Mouse (Mus musculus) kidney, adult 11 months (tissue): Measurements from ENCODE around the gene 4930449I24Rik.
"Not testable (repeated sequence)": the region's sequence is repeated elsewhere in the genome, so short reads cannot be mapped to it uniquely, and the experiment has no call there.

Source experiments
- DNase-seq: peaks from one replicate; pipeline ENCODE4 v3.0.0; 2022

Gene 4930449I24Rik

DNA sequence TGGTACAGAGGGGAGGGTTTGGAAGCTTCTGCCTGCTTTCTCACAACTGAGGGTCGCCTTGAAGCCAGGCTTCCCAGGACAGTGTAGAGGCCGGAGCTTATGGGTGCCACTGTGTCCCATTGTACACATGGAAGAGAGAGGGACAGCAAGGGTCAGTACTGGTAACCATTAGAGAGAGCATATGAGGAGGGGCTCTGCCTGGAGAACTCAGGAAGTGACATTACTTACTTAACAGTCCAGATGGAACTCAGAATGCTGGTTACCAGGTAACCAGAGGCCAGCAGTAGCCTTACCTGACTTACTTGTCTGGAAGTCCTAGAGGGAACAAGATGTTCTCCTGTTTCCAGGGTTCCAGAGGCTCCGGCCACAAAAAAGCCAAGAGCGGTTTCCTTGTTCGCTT, at the start of gene 4930449I24Rik:
Gene 4930449I24Rik (plus strand): TSS at position 301 of the 400 bp plus-strand sequence.
- not testable (repeated sequence) for DNase-seq

GRCm38 (mm10) chr5:146453556-146453955, 48.6 kb upstream of the 4930449I24Rik start:
- no peak for DNase-seq

DNA sequence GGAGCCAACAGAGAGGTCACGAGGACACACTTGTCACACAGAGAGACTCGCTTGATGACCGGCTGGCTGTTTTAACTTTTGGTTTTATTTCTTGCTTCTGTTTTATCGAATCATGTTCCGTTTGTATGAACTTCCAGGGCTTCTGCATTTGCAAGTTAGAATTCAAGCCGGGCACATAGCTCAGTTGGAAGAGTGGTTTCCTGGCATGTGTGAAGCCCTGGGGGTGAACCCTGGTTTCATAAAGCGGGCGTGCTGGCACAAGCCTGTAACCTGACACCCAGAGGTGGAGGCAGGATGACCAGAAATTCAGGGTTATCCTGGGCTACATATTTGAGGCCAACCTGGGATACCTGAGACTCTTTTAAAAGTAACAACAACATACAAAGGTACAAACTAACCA, 40.6 kb upstream of the 4930449I24Rik start:
- peak; percentile 76 for DNase-seq

GRCm38 (mm10) chr5:146466663-146467062, 35.5 kb upstream of the 4930449I24Rik start:
- no peak for DNase-seq

DNA sequence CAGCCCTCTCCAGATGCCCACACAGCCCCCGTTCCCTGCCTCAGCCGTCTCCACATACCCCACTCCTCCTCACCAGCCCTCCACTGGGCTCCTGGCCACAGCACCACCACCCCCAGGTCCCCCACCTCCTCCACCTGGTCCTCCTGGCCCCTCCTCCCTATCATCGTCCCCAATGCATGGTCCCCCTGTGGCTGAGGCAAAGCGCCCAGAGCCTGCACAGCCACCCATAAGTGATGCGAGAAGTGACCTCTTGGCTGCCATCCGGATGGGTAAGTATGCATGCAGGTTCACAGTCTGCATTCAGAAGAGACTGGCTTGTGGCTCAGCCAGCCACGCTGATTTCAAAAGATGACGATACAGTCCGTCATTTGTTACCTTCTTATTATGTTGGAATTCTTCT, 33.9 kb upstream of the 4930449I24Rik start:
- no peak for DNase-seq

GRCm38 (mm10) chr5:146470821-146471220, 31.4 kb upstream of the 4930449I24Rik start:
- DNase-seq: no peak

DNA sequence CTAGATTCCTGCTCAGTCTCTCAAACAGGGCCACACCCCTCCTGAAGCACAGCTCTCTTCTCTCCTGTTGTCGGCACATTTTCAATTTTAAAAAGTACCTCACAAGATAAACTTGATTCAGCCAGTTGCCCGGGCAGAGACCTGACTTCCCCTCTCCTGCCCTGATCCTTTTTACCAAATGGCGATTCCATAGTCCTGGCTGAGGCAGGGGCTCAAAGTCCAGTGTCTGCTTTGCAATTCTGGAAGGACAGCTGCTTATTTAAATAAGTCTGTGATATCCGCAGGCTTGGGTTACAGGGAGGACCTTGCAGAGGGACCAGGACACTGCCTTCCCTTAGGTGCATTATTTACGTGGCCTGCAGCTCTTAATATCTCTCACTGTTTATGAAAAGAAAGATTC, 30.9 kb upstream of the 4930449I24Rik start:
- DNase-seq: peak; percentile 43

DNA sequence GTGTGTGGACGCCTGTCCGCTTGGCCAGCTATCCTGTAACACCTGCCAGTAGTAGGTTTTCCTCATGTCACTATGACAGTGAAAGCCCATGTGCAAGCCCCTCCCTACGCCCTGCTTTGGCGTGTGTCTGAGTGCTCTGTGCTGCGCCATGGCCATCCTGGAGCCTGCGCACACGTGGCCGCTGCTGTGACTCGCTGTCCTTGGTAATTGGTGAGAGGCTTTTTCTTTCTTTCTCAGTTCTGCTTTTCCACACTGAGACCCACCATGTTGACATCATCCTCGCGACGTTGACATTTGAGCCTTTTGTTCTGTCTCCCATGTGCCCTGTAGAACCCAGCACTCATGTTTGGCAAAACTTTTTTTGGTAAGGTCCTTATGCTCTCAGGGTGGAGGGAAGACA, 30.4 kb upstream of the 4930449I24Rik start:
- DNase-seq: no peak

DNA sequence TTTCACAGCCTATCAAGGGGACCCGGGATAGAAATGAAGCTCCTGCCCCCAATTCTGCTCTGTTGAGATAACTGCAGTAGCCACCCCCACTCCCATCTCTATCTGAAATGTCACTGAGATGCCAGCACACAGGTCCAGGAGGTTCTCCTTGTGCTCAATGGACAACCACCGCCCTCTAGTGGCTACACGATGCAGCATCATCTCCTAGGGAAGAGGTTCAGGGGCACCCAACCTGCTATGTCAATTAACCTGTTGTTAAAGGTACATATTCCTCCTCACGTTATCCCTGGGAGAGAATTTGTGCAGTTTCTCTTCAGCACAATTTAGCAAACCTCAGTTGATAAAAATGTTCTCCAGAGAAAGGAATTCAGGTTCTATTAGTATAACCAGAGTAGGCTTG, 22.6 kb upstream of the 4930449I24Rik start:
- not testable (repeated sequence) for DNase-seq

DNA sequence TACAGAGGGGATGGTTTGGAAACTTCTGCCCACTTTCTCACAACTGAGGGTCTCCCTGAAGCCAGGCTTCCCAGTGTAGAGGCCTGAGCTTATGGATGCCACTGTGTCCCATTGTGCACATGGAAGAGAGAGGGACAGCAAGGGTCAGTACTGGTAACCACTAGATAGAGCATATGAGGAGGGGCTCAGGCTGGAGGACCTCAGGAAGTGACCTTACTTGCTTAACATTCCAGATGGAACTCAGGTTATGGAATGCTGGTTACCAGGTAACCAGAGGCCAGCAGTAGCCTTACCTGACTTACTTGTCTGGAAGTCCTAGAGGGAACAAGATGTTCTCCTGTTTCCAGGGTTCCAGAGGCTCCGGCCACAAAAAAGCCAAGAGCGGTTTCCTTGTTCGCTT, 20.5 kb upstream of the 4930449I24Rik start, which contains the start of gene Gm6408:
Gene Gm6408 (plus strand): TSS at position 301 of the 400 bp plus-strand sequence.
- DNase-seq: not testable (repeated sequence)

- not testable (repeated sequence) for DNase-seq
These were observed 13.2 kb upstream of the 4930449I24Rik start for GRCm38 (mm10) chr5:146488959-146489358.

DNA sequence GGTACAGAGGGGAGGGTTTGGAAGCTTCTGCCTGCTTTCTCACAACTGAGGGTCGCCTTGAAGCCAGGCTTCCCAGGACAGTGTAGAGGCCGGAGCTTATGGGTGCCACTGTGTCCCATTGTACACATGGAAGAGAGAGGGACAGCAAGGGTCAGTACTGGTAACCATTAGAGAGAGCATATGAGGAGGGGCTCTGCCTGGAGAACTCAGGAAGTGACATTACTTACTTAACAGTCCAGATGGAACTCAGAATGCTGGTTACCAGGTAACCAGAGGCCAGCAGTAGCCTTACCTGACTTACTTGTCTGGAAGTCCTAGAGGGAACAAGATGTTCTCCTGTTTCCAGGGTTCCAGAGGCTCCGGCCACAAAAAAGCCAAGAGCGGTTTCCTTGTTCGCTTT, 11.1 kb upstream of the 4930449I24Rik start, which contains the start of gene Gm6370:
Gene Gm6370 (plus strand): TSS at position 301 of the 400 bp plus-strand sequence.
- DNase-seq: not testable (repeated sequence)

- not testable (repeated sequence) for DNase-seq
These were observed 11.6 kb downstream of the 4930449I24Rik start, which contains the start of gene Gm3402 for GRCm38 (mm10) chr5:146513823-146514222. TSS of gene Gm3402 (plus strand) at chr5:146514123.

GRCm38 (mm10) chr5:146525501-146525900, 23.3 kb downstream of the 4930449I24Rik start, which contains the start of gene Gm3404:
TSS of gene Gm3404 (plus strand) at chr5:146525801.
- peak; percentile 2 for DNase-seq

- not testable (repeated sequence) for DNase-seq
These were observed 35.1 kb downstream of the 4930449I24Rik start, which contains the start of gene Gm3409 for GRCm38 (mm10) chr5:146537347-146537746. TSS of gene Gm3409 (plus strand) at chr5:146537647.
